Mouse (Mus musculus): ENCODE measurements around the gene Itih4.

DNA sequence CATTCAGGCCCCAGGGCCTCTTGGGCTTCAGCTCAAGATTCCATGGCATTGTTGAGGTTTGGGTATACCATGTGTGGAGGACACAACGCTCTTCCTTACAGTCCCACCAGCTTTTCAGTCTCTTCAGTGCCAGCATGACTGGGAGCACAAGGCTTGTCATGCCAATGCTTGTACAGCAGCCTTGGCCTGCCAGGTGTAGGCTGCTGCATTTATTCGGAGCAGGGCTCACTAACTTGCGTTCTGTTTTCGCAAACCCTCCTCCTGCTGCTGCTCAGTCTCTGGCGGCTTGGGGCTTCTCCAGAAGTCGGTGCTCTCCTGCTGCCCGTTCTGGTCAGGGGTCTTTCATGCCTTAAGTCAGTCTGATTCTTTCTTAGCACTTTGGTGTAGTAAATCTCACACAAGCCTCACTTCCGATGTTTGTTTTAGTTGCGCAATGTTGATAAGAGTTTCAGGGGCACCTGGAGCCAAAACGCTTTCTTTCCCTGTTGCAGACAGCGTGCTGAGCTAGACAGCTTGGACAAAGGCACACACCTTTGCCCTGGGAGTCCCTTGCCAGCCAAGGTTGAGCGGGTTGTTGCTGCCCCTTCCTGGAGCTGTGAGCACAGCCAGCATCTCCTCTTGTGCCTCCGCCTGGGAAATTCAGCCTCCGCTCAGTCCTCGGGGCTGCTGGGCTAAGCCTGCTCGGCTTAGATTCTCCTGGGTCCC lies 24.7 kb upstream of the Itih4 start:
- TF ChIP-seq CTCF (IDR thresholded peaks at IDR 0.05) (no peak), EP300 (IDR thresholded peaks at IDR 0.05; ENCODE audit: insufficient read depth, low read depth, low read length) (no peak)

All from heart, adult 2 months (tissue).